In the genomic region with DNA sequence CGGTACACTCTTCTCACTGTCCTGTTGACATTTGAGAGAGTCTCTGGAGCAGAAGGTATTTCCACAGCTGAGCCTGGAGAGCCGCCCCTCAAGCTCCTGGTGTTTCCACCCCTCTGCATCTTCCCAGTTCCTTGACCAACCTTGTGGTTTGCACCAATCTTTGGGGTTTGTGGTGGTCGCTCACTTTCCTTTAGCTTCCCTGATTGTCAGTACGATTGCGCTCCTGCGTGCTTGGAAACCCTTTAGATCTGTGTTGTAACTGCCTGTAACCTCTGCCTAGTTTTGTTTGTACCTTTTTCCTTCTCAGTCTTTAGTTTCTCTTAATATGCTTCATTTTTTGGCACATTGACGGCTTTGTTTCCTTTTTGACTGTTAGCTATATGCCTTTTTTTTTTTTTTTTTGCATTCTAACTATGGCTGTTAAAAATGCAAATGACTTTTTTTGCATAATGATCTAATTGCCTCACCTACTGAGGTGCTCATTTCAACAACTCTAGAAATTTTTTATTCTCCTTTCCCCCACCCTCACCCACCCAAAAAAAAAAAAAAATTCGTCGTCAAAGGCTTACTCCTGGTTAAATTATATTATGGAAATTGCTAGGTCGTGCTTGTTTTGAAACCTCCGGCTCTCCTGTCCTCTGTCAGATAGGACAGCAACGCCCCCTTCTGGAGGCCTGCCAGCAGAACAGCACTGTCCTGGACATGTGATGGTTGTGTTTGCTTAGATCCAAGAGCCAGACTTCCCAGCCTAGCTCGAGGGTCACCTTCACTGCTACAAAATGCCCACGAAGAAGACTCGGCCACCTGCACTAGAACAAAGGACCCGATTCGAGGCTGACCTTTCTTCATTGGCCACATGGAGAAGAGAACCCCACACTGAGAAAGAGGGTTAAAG, we compare ENCODE assay signal across 9 mouse cellular contexts. TPM values are rescaled to one million over a fixed set of nuclear protein-coding genes. Genes with fewer than 3 reads are reported as not detected.
DNase-seq lines count a peak whose midpoint lies in the region; ATAC-seq and TF ChIP-seq lines count a peak whose summit lies in the region.
"Had no signal": no experiment of that assay in that cellular context is flagged by ENCODE, and none has a peak within 500 bp of the region (broad histone marks: within the 10 kb centered on the region; RNA-seq: fewer than 3 reads in every experiment).

No protein-coding gene starts in this region.

- TF ChIP-seq EP300 in liver, embryonic 14.5 days (IDR thresholded peaks at IDR 0.05; ENCODE audit: low read depth), result no peak

- no peak overlapping the region for H3K4me3 ChIP-seq in midbrain, embryonic 10.5 days
- H3K4me3 ChIP-seq in midbrain, embryonic 13.5 days (replicated peaks), result no peak overlapping the region
- no peak overlapping the region for H3K4me3 ChIP-seq in intestine, embryonic 15.5 days (replicated peaks)
- H3K4me3 ChIP-seq in liver, embryonic 14.5 days (ENCODE audit: insufficient read depth in 1 of 2, low read depth in 2 of 2, low read length in 2 of 2), result no peak overlapping the region
- H3K4me3 ChIP-seq: embryonic facial prominence, embryonic 15.5 days had no signal

- no peak for ATAC-seq in midbrain, embryonic 13.5 days
- ATAC-seq in intestine, embryonic 15.5 days, result peak; percentile 46; the same call in 1 of the 2 replicates
- ATAC-seq in liver, embryonic 14.5 days (ENCODE audit: insufficient read depth), result peak; percentile 62; the same call in 1 of the 2 replicates

- 0 out of 2 replicates have a peak, but pooled peaks cover 4% of the 10 kb centered on the region for H3K27me3 ChIP-seq in midbrain, embryonic 10.5 days (ENCODE audit: low read depth, poor library complexity, severe bottlenecking)
- H3K27me3 ChIP-seq in midbrain, embryonic 13.5 days, result no peaks in the 10 kb centered on the region
- H3K27me3 ChIP-seq in intestine, embryonic 15.5 days (replicated peaks), result no peaks in the 10 kb centered on the region
- no peaks in the 10 kb centered on the region; the same call in 1 of the 2 replicates for H3K27me3 ChIP-seq in liver, embryonic 14.5 days (ENCODE audit: control insufficient read depth, insufficient read depth, low read length)
- H3K27me3 ChIP-seq: embryonic facial prominence, embryonic 15.5 days had no signal

- WGBS in midbrain, embryonic 10.5 days, result 52% methylated on average over 17 of the region's 17 CpGs
- 50% methylated on average over 17 of the region's 17 CpGs for WGBS in midbrain, embryonic 13.5 days
- 44% methylated on average over 17 of the region's 17 CpGs for WGBS in intestine, embryonic 15.5 days
- WGBS in liver, embryonic 14.5 days (ENCODE audit: insufficient replicate concordance), result 22% methylated on average over 17 of the region's 17 CpGs

- TF ChIP-seq CTCF in liver, embryonic 14.5 days (IDR thresholded peaks at IDR 0.05; ENCODE audit: low read depth), result peak; percentile 81

- peaks cover 22% of the 10 kb centered on the region for H3K4me1 ChIP-seq in midbrain, embryonic 10.5 days
- peaks cover 9% of the 10 kb centered on the region for H3K4me1 ChIP-seq in midbrain, embryonic 13.5 days (replicated peaks)
- H3K4me1 ChIP-seq in intestine, embryonic 15.5 days (replicated peaks), result peaks cover 18% of the 10 kb centered on the region
- H3K4me1 ChIP-seq in liver, embryonic 14.5 days (replicated peaks; ENCODE audit: control insufficient read depth in 2 of 2, insufficient read depth in 2 of 2, low read length in 1 of 2), result no peaks in the 10 kb centered on the region

- H3K36me3 ChIP-seq in midbrain, embryonic 10.5 days, result no peaks in the 10 kb centered on the region
- H3K36me3 ChIP-seq in midbrain, embryonic 13.5 days, result no peaks in the 10 kb centered on the region
- no peaks in the 10 kb centered on the region for H3K36me3 ChIP-seq in intestine, embryonic 15.5 days
- no peaks in the 10 kb centered on the region for H3K36me3 ChIP-seq in liver, embryonic 14.5 days (replicated peaks; ENCODE audit: control insufficient read depth, insufficient read depth, low read depth)
- H3K36me3 ChIP-seq: embryonic facial prominence, embryonic 15.5 days had no signal

- H3K27ac ChIP-seq in midbrain, embryonic 10.5 days (replicated peaks), result no peak overlapping the region
- H3K27ac ChIP-seq in midbrain, embryonic 13.5 days, result no peak overlapping the region
- no peak overlapping the region for H3K27ac ChIP-seq in intestine, embryonic 15.5 days
- H3K27ac ChIP-seq in liver, embryonic 14.5 days, result no peak overlapping the region
- H3K27ac ChIP-seq: embryonic facial prominence, embryonic 15.5 days had no signal

- peak; percentile 45 for DNase-seq in midbrain, embryonic 10.5 days (ENCODE audit: low spot score)
- DNase-seq in c-Kit-positive CD71-positive TER-119-positive erythroid progenitor cells, embryonic 14.5 days (ENCODE audit: low spot score), result peak; percentile 56
- DNase-seq in frontal cortex, postnatal 25 days (ENCODE audit: low spot score in 2 of 2), result peak; percentile 18 to 30
- peak; percentile 34 to 47 (median 41) for DNase-seq in liver, embryonic 14.5 days (ENCODE audit: low read depth in 3 of 3, low spot score in 3 of 3)
- peak; percentile 79 for DNase-seq in ovary, postnatal 36 days (ENCODE audit: low spot score)
- peak; percentile 88 to 90 for DNase-seq in thymus, postnatal 36 days

- no peak overlapping the region for H3K9ac ChIP-seq in midbrain, embryonic 13.5 days (replicated peaks)
- no peak overlapping the region for H3K9ac ChIP-seq in intestine, embryonic 15.5 days
- H3K9ac ChIP-seq in liver, embryonic 14.5 days (replicated peaks), result no peak overlapping the region
- H3K9ac ChIP-seq: embryonic facial prominence, embryonic 15.5 days had no signal

- no peak overlapping the region for H3K4me2 ChIP-seq in midbrain, embryonic 13.5 days (replicated peaks)
- no peak overlapping the region for H3K4me2 ChIP-seq in intestine, embryonic 15.5 days (replicated peaks)
- peak overlapping the region; percentile 37 for H3K4me2 ChIP-seq in liver, embryonic 14.5 days (ENCODE audit: low read depth)
- H3K4me2 ChIP-seq: embryonic facial prominence, embryonic 15.5 days had no signal

- H3K9me3 ChIP-seq in midbrain, embryonic 10.5 days (replicated peaks), result 0 out of 2 replicates have a peak, but pooled peaks cover 4% of the 10 kb centered on the region
- no peaks in the 10 kb centered on the region for H3K9me3 ChIP-seq in midbrain, embryonic 13.5 days
- H3K9me3 ChIP-seq in intestine, embryonic 15.5 days, result no peaks in the 10 kb centered on the region
- no peaks in the 10 kb centered on the region for H3K9me3 ChIP-seq in liver, embryonic 14.5 days (ENCODE audit: control insufficient read depth, low read length)
- H3K9me3 ChIP-seq: embryonic facial prominence, embryonic 15.5 days had no signal

RNA-seq across cellular contexts. Expression of a gene that starts 57.5 kb away (rescaled TPM):
- 85.2 and 86.7 TPM in 2 replicates for polyA plus RNA-seq in midbrain, embryonic 10.5 days (2016; fragmentation: Nextera tagmentation; extraction: Ambion mirVana)
- polyA plus RNA-seq in midbrain, embryonic 13.5 days (2015; fragmentation: Nextera tagmentation; extraction: Ambion mirVana), result 70.2 and 76.7 TPM in 2 replicates
- 50.0 and 56.5 TPM in 2 replicates for polyA plus RNA-seq in intestine, embryonic 15.5 days (2015; fragmentation: Nextera tagmentation; extraction: Ambion mirVana)
- polyA plus RNA-seq in liver, embryonic 14.5 days (2012; rRNA removed), result 16.2 and 23.5 TPM in 2 replicates
- polyA plus RNA-seq in liver, embryonic 14.5 days (2014; fragmentation: Nextera tagmentation; extraction: Ambion mirVana), result 23.1 and 23.9 TPM in 2 replicates

Comparison
In these comparisons a context has a peak if more than half of its experiments do, and no peak if none do; other contexts are left out.
1. DNase-seq: peak in every context shown above with its lines; median percentile 89 in thymus, postnatal 36 days; 79 in ovary, postnatal 36 days; 56 in c-Kit-positive CD71-positive TER-119-positive erythroid progenitor cells, embryonic 14.5 days; 45 in midbrain, embryonic 10.5 days; 41 in liver, embryonic 14.5 days; 24 in frontal cortex, postnatal 25 days.